Mouse (Mus musculus) bone marrow macrophage, adult 2 months (primary cell): ENCODE data around the gene Foxred2.

ENCODE experiments used
- CTCF ChIP-seq: IDR thresholded peaks from 2 replicates; pipeline ENCODE4 v1.5.1; 2012; ENCODE audit warnings: low read depth, mild to moderate bottlenecking, low read length, moderate library complexity
- POLR2A ChIP-seq: IDR thresholded peaks from 2 replicates; pipeline ENCODE4 v1.6.1; 2012; ENCODE audit warnings: mild to moderate bottlenecking, low read depth, low read length, borderline replicate concordance

DNA sequence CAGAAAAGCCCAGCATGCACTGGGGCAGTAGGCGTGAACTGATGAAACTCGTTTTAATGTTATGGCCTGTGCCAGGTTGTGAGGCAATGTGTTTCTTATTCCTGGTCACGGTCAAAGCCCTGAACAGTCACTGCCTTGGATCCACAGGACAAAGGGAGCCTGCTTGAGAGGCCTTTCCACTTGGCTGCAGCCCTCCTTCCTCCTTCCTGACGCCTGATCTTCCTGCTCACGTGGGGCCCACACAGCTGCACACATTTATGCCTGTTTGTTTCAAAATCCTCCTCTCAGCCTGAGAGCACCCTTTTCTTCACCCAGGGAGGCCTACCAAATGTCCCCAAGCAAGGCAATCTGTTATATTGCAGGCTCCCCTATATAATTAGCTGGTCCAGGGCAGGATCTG is 53.3 kb downstream of the Foxred2 start:
- TF ChIP-seq CTCF (no peak), POLR2A (no peak)
